Mouse (Mus musculus) G1E (cell line): ENCODE measurements at regions not wholly inside any gene's neighbourhood (a gene's known extent, or its start where the extent isn't known, plus 50 kb on each side); places are given as distances from the start of the nearest gene placed in this dataset.

Source experiments
- CTCF ChIP-seq: IDR thresholded peaks from 2 replicates; pipeline ENCODE4 v1.5.1; 2012; ENCODE audit warnings: low read depth, low read length, inconsistent platforms, mixed read lengths
- GATA1 ChIP-seq: IDR thresholded peaks from 2 replicates; pipeline ENCODE4 v1.6.1; 2012; ENCODE audit warnings: borderline replicate concordance, low read length, inconsistent platforms, mixed read lengths
- POLR2AphosphoS5 ChIP-seq: IDR thresholded peaks from 2 replicates; pipeline ENCODE4 v1.6.1; 2012; ENCODE audit warnings: low read depth, low read length, inconsistent platforms; ENCODE audit not compliant: insufficient replicate concordance
- TAL1 ChIP-seq: conservative IDR thresholded peaks from 2 replicates; pipeline ENCODE4 v1.6.1; 2012; ENCODE audit warnings: low read depth, low read length, inconsistent platforms, mixed read lengths

DNA sequence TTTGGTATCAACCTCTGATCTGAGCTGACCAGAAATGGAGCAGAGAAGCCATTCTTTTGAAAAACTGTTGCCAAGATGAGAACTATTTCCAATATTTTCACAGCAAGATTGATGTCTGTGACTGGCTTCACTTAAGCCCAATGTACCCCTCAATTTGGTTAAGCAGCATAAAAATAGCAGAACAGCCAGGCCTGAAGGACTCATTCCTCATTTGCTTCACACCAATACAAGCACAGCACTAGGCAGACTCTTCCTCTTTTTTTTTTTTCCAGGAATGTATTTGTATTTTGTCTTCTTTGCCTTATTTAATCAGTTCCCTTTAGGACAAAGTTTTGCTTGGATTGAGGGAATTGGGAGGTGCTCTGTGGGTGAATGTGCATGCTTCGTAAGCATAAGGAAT, 441.4 kb upstream of the Btbd3 start:
- TF ChIP-seq TAL1 (no peak), CTCF (no peak), GATA1 (no peak), POLR2AphosphoS5 (no peak)
